Mouse (Mus musculus) frontal cortex, postnatal 14 days (tissue): ENCODE measurements around the gene Slc36a3.
"Not testable (repeated sequence)": the region's sequence is repeated elsewhere in the genome, so short reads cannot be mapped to it uniquely, and the experiment has no call there.

Source experiments
- DNase-seq, 2 experiments: peaks; one replicate each; pipeline ENCODE4 v3.0.0; 2022; ENCODE audit warnings: low spot score in 2 of 2

Slc36a3 gene

DNA sequence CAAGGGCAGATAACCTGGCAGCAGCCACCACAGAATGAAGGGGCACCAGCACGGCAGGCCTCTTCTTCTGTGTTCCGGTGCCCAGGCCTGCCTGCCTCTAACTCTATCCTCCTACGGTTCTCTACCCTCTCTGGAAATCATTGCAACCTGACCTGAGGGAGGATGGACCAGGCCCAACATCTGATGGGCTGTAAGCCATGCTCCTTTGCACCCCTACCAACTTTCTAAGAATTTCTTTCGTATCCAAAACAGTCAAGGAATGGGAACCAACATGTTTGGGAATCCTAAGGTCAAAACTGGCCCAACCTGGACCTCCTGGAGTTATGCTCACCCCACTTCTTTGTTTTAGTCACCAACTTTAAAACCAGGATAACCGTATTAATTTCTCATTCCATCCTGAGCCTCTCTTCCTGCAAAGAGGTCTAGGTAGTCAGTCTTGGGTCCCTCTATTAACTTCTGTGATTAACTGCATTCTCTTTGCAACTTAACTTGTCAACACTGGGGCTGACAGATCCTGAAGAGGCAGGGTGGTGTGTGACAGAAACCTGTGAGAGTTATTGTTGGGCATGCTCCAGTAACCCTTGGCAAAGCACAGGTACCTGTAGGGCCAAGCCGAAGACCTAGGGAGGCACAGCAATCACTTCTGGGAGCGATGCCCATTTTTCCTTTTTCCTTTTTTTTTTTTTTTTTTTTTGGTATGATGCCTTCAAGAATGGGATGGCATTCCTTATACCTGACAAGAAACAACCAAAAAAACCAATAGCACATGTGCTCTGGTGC, 41.8 kb downstream of the Slc36a3 start:
- DNase-seq, result no peak

DNA sequence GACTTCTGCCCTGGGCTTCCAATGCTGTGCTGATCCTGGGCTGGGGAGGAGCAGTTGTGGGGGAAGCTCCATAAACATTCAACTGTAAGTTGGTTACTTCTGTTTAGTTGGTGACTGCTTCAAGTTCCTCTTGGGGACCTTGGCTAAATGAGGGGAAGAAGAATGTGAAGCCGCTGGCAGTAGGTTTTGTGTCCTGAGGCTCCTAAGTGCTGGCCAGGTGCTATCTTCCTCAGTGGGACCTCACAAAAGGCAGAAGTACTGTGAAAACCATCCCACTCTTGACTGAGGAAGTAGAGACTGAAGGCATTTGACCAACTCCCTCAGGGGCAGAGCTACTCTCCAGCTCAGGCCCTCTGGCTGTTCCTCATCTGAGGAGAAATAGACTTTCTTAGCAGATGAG, 44.9 kb downstream of the Slc36a3 start:
- DNase-seq, result no peak

DNA sequence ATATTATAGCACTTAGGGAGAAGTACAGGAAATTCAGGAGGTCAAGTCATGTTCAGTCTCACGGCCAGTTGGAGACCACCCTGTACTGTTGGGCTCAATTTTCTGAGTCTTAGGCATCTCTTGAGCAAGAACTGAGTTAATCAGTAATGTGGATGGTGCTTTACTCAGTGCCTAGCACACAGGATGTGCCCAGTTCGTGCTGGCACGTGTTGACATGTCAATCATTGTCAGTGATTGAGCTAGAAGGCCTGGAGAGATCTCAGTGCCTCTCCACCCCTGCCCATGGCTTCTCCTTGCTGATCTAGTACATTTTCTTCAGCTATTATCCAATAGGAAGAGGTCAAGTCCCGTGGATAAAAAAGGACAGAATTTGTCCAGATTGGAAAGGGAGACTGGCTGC, 46.1 kb downstream of the Slc36a3 start:
- DNase-seq, result no peak

DNA sequence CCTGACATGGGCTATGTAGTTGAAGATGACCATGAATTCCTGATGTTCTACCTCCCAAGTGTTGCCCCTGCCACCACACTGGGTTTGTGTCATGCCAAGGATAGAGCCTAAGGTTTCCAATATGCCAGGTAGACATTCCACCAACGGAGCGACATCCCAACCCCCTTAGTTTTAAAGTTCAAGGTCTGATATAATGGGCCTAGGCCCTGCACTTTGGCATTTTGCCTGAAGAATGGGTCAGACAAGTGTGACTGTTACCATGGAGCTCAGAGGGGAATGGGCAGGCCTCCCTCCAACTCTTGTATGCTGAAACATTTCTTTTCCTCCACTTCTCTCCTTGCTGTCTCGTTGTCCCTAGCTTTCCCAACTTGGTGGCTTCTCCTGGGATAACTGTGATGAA, 48.3 kb downstream of the Slc36a3 start:
- no peak for DNase-seq

DNA sequence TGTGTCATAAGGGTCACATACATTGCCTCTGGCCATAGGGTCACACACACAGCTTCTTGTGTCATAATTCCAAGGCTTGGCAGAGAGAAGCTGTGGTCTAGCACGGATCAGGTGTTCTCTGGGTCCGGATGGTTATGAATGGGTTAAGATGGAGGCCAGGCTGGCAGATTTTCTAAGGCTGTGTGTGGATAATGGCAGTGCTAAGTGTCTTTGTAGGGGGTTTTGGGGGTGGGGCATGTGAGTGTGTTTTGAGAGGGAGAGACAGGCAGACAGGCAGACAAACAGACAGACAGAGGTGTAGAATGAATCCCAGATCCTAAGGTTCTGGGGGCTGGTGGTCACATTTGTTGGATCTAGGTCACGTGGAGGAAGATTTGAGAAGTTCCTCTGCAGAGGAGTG, 49.5 kb downstream of the Slc36a3 start:
- DNase-seq, result no peak

DNA sequence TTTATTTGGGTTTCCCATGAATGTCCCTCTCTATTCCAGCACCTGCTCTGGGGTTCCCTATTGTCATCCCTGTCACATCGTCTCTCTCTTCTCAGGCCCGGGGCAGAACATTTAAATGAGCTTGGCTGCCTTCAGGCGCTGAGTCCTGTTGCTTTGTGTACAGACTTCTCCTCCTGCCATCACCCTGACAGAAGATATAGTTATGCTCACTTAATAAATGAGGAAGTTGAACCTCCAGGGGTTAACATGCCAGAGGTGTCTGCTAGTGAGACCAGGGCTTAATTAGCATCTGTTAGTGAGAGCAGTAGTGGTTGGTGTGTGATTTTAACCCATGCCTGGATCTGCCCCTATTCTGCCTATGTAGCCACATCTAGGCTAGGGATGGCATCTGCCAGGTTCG, 51.6 kb downstream of the Slc36a3 start:
- DNase-seq, result no peak

DNA sequence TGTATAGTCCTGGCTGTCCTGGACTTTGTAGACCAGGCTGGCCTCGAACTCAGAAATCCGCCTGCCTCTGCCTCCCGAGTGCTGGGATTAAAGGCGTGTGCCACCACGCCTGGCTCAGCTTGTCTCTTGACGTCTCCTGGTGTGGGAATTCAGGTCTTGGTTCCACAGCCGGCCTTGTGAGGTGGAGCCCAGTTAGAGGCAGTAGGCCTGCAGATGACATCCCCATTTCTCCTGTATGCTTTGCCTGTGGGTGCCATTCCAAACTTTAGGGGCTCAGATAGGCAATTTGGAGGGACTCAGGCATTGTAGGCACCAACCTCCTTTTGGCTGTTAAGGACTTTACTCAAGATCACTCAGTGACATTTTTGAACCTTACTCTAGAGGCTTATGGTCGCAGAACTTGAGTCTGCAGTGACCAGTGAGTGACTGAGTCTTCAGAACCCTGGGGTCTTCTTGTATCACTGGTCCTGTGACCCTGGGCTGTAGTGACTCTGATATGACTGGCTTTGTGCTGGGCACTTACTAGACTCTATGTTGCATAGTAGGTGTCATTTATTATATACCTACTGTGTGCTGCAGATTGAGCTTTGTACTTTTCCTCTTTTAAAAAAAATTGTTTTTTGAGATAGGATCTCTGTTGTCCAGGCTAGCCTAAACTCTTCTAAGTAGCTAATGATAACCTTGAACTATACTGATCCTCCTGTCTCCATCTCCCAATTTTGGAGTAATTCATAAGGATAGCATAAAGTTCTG, 52.3 kb downstream of the Slc36a3 start:
- DNase-seq, result no peak

DNA sequence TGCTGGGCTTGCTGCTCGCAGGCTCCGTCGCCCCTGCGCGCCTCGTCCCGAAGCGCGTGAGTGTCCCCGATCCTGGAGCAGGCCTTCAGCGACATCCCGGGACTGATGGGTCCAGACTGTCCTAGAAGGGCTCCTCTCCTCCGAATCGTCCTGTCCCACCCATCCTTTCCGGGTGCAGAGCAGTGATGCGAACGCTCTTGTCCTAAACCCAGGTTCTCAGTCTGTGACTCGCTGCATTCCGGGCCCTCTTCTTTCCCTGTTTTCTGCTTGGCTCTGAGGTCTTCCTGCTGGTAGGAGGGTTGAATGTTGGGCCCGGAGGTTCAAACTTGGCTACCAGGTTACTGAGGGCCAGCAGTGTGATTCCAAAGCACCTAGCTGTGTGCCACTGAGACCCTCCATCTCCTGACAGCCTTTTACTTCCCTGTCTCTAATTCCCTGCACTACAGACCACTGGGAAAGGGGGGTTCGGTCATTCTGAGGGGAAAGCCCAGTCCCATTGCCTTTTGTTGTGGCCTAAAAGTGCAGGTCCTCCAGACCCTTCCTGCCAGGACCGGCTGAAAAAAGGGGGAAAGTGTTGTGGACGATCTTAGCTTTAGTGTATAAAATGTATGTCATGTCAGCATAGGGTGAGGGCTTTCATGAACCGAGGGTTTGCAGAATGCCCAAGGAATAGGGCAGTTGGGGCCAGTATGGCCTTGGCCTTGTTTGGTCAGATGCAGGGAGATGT, 53.2 kb downstream of the Slc36a3 start:
- no peak for DNase-seq

DNA sequence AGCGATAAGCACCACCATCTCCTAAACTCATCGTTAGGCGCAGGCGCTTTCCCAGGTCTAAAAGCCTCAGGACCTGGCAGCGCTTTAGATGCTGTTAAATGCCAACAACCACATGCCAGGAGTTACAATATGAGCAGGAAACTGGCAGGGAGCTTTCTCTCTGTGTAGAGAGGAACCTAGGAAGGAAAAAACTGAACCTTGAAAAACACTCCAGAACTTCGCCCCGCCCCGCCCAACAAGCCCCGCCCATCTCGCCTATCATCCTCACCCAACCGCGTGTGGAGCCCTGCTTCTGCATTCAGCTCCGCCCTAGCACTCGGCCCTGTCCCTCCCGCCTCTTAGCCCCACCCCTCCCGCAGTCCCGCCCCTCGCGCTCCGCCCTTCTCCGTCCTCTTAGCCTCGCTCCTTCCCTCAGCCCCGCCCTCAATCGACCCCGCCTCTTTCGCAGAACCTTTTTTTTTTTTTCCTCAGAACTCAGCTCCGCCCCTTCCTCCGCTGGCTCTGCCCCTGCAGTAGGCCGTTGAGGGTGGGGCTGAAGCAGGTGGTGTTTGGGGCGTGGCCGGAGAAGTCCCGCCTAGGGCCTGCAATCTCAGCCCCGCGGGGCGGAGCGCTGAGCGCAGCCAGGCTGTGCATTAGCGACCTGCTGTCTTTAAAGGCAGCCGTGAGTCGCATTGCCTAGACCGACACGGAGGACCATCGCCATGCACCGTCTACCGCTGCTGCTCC, 53.9 kb downstream of the Slc36a3 start, which contains the start of gene Gm2a:
TSS of gene Gm2a (plus strand) at position 653 of the 726 bp plus-strand sequence.
- peak; percentile 89 to 90 for DNase-seq

DNA sequence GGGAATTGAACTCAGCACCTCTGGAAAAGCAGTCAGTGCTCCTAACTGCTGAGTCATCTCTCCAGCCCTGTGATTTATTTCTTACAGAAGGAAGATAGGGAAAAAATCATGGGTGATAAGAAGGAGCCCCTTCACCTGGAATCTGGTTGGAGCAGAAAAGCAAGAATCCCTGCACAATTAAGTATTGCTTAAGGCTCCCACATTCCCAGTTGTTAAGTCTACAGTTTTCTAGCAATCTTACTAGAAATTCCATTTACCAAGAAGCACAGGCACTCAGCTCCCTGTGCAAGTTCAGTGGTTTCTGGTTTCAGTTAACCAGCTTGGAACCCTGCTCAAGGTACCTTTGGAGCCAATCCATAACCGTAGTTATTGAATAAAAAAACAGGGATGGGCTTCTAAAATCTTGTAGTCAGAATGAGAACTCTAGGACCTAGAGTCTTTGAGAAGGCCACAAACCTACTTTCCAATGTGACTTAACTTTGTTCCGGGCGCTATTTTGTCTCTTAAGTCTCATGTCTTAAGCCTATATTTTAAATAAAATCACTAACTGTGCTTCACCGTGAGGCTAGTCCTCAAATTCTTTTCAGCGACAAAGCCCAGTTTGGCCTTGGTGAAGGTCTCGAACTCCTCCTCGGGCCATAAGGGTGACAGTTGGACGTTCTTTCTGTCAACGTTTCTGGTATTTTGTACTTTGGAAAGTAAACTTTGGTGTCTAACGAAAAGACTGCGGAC, 54.6 kb downstream of the Slc36a3 start:
- no peak for DNase-seq

DNA sequence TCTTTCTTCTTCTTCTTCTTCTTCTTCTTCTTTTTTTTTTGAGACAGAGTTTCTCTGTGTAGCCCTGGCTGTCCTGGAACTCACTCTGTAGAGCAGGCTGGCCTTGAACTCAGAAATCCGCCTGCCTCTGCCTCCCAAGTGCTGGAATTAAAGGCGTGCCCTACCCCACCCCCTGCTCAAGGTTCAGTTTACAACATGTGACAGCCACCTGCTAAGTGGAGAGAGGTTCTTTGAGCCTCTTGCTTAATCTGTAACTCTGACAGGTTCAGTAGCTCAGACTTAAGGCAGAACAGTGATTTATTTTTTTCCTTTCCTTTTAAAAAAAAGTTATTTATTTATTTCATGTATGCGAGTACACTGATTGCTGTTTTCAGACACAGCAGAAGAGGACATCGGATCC, 55.2 kb downstream of the Slc36a3 start:
- DNase-seq, result not testable (repeated sequence)

DNA sequence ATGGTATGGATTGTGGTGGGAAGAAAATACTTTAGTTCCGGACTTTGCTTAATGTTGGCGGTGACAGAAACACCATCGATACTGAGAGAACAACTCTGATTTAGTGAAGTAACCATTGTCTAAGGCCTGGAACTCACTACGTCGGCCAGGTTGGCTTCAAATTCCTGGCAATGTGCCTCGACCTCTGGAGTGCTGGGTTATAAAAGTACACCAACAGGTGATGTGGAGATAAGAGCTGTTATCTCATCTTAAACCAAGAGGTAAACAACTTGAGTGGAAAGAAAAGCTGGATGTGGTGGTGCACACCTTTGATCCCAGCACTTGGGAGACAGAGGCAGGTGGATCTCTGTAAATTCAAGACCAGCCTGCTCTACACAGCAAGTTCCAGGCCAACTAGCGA, 58.4 kb downstream of the Slc36a3 start:
- DNase-seq, result no peak

DNA sequence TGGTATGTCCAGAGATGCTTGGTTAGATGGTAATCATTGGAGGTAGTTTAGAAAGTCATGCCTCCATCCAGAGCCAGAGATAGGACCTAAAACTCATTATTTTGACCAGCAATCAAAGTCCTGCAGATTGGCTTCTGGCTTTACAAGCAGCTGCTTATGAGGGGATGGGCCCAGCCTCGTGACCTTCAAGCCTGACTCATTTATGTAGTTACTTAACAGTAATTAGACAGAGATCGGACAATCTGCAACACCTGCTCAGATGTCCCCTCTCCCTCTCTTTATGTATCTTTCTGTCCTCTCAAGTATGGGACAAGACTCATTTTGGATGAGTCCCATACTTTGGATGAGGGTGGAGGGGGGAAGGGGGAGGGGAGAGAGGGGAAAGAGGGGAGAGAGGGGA, 61.6 kb downstream of the Slc36a3 start:
- no peak for DNase-seq

DNA sequence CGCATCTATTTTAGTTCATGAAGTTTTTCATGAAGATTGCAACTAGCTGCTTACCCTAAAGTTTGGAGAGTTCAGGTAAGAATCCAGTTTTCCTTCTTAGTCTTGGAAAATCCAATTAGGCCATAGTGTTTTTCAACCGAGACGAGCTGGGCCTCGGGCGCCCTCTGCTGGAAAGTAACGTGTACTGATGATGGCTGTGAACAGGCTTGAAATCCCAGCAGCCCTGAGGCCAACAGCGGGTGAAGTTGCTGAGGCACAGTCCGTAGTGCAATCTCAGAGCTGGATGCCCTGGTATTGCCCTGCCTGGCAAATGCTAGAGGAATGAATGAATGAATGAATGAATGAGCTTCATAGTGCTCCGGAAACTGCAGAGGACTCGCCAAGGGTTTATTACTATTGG, 64.5 kb downstream of the Slc36a3 start:
- DNase-seq, result peak in 1 of 2 experiments; percentile 65

DNA sequence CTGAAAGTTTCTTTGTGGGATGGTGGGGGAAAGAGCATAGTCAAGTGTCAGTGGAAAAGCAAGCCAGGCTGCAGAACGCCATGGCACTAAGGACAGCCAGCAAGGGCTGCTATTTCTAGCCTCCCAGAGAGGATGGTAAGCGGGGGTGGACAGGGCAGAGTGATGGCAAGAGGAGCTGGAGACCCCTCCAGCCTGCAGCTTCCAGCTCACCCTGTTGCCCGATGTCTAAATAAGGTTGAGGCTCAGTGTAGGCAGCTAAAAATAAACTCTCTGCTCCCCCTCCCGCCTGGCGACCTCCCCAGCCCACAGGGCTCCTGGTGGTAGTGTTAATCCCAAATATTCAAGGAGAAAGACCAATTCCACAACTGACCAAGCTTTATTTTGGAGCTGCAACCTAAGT, 66.1 kb downstream of the Slc36a3 start:
- DNase-seq, result no peak

DNA sequence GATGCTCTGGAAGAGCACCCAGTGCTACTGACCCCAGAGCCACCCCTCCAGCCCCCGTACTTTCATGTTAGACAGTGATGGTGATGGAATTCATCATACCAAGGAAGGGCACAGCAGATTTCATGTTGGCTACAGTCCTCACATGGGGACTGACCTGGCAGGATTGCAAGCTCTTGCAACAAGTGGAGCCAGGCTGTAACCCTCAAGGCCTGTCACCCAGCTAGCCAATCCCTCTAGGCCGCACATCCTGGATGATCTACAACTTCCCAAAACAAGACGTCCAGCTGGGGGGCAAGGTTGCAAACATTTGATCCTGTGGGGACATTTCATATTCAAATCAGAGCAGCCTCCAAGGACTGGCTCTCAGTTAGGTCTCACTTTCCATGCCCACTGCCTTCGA, 66.9 kb downstream of the Slc36a3 start:
- DNase-seq, result no peak

DNA sequence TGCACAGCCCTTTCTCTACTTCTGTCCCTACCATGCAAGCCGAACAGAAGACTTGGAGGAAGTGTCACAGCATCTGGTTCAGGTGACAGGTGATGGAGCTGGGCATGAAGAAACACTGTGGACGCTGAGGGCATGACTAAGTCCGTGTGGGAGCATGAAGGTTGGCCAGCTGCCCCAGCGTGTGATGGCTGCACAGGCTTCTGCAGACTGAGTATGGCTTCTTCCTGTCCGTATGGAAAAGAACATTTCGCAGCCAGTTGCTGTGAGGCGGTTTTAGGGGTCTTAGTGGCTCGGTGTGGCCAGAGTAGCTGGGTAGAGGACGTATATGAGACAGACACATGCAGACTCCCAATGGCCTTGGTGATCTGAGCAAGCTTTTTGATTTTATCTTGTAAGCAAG, 70.3 kb downstream of the Slc36a3 start:
- no peak for DNase-seq

DNA sequence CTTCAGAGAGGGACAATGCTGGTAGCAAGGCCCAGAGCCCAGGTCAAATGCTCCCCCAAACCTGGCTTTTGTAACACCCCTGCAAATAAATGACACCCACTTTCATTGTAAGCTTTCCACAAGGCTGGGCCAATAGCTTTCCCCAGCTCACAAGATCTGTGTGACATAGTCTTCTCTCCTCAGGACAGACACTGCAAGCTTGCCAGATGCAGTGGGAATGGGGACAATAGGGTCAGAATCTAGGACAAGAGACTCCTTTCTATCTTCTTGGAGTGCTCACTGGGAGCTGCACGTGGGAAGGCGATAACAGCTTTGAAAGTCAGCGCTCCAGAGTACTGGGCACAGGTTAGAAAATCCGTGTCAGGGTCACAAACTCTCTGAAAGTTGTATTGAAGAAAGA, 72.3 kb downstream of the Slc36a3 start:
- DNase-seq, result no peak

DNA sequence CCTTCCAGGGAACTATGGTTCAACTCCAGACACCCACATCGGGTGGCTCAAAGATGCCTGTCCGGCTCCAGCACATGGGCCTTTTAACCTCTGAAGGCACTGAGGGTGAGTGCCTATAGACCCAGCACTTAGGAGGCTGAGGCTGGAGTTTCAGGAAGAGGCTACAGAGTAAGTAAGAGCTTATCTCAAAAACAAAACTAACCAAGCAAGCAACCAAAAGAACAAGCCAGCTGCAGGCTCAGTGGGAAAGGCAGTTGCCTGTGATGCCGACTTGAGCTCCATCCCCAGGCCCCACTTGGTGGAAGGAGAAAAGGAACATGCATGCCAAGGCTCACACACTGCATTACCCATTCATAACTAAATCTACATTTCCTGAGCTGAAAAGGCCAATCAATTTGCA, 73.0 kb downstream of the Slc36a3 start:
- no peak for DNase-seq

DNA sequence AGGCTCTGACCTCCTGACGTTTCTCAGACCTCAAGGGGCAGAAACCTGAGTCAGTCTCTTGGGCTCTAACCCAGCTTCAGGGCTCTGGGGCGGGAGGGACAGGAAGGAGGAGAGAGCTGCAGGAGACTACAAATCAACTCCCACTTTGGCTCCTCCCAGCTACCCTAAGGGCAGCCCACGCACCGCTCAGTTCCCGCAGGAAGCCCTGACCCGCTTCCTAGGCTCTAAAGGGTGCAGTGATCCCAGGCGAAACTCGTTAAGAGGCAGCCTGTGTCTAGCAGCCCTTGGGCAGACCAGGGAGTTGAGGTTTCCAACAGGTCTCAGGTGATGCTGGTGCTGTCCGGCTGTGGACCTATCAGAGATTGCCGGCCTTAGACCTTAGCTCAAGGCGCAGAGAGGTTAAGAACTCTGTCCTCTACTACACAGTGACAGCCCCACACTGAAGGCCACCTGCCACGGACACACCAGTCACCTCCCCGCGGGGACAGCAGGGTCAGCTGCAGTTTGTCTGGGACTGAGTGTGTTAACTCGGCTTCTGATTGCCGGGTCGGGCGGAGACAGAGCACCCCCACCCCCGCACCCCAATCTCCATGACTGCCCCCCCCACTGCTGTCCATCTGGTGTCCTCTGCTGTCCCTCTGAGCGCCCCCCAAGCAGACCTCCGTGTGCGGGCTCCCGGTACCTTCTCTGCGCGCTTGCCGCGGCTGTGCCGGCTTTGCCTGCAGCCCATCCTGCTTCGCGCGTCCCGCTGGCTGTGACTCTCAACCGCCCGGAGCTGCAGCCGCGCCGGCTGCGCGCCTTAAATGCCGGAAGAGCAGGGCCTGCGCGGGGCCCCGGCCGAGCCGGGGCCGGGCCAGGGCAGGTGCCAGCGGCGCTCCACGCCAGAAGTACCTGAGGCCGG, 73.9 kb downstream of the Slc36a3 start, which contains the start of gene Ccdc69:
TSS of gene Ccdc69 (minus strand) at position 801 of the 901 bp plus-strand sequence.
- no peak for DNase-seq
